Mouse (Mus musculus) kidney, embryonic 14.5 days (tissue): ENCODE measurements around the gene Stkld1. TPM values are rescaled to one million over a fixed set of nuclear protein-coding genes. Genes with fewer than 3 reads are reported as not detected.

Experiments
- ATAC-seq: fragments of 200-750 bp; cut with Nextera tagmentation; 2 replicates; pipeline ENCODE4 v1.8.0; 2017; ENCODE audit warnings: moderate number of reproducible peaks, mild to moderate bottlenecking, moderate TSS enrichment, moderate library complexity; ENCODE audit not compliant: low FRiP score, low TSS enrichment
- H3K27ac ChIP-seq: fragments of 300-500 bp; sonication (generic); 2 replicates; pipeline ENCODE4 v1.5.1; 2014; ENCODE audit warnings: low read depth, mild to moderate bottlenecking, low read length, moderate library complexity, mixed read lengths
- H3K27me3 ChIP-seq: fragments of 300-500 bp; sonication (generic); 2 replicates; pipeline ENCODE4 v1.6.1; 2014; ENCODE audit warnings: mild to moderate bottlenecking, low read length; ENCODE audit not compliant: control insufficient read depth, insufficient read depth
- H3K36me3 ChIP-seq: fragments of 300-500 bp; sonication (generic); 2 replicates; pipeline ENCODE4 v1.6.1; 2014; ENCODE audit warnings: low read length, mixed read lengths; ENCODE audit not compliant: control insufficient read depth, insufficient read depth
- H3K4me1 ChIP-seq: fragments of 300-500 bp; sonication (generic); 2 replicates; pipeline ENCODE4 v1.6.1; 2014; ENCODE audit warnings: low read length, mixed read lengths; ENCODE audit not compliant: control insufficient read depth, insufficient read depth
- H3K4me2 ChIP-seq: fragments of 300-500 bp; sonication (generic); replicated peaks from 2 replicates; pipeline ENCODE4 v1.6.1; 2014; ENCODE audit warnings: low read depth, mild to moderate bottlenecking, low read length
- H3K4me3 ChIP-seq: fragments of 300-500 bp; sonication (generic); 2 replicates; pipeline ENCODE4 v1.5.1; 2014; ENCODE audit warnings: mild to moderate bottlenecking, low read length
- H3K9ac ChIP-seq: fragments of 300-500 bp; sonication (generic); 2 replicates; pipeline ENCODE4 v1.6.1; 2014; ENCODE audit warnings: low read depth, mild to moderate bottlenecking, low read length, moderate library complexity
- H3K9me3 ChIP-seq: fragments of 300-500 bp; sonication (generic); 2 replicates; pipeline ENCODE4 v1.6.1; 2016; ENCODE audit warnings: low read length; ENCODE audit not compliant: control insufficient read depth
- WGBS: fragments of 180-500 bp; shearing (Covaris S2); extraction: QIAGEN DNeasy Blood & Tissue Kit; methylation state at CpG from one replicate; pipeline ENCODE4 v1.1.7; 2014; 5-methylcytosine and 5-hydroxymethylcytosine counted together
- polyA plus RNA-seq: library from polyadenylated mRNA; unstranded; fragments of >200 nt; fragmentation: Nextera tagmentation; extraction: Ambion mirVana; gene quantifications from 2 replicates; pipeline ENCODE4 v1.2.1, GENCODE M21; 2014

The Stkld1 gene
- polyA plus RNA-seq, 1 experiment from 2014 or later: not detected

DNA sequence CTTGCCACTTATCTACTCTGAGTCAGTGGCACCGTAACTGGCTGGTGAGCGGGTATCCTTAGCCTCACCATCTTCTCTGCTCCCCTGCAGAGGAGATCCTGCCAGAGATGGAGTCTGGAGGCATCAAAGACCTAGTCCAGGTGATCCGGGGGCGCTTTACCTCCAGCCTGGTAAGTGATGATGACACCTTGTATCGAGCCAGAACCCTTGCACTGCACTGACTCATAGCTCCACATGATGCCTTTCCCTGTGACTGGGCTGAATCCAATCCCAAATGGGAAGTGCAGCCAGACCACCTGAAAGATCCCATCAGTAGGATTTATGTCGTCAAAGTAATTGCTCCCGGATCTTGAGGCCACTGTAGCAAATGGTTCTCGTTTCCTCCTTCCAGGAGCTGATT is 19.0 kb downstream of the Stkld1 start:
- ATAC-seq: no peak
- Histone ChIP-seq H3K9ac (no peak overlapping the region), H3K4me2 (no peak overlapping the region), H3K9me3 (no peaks in the 10 kb centered on the region), H3K27ac (no peak overlapping the region), H3K4me3 (no peak overlapping the region), H3K4me1 (no peaks in the 10 kb centered on the region), H3K36me3 (peaks cover 72% of the 10 kb centered on the region), H3K27me3 (no peaks in the 10 kb centered on the region)
- WGBS: 79% methylated on average over 8 of the region's 8 CpGs

DNA sequence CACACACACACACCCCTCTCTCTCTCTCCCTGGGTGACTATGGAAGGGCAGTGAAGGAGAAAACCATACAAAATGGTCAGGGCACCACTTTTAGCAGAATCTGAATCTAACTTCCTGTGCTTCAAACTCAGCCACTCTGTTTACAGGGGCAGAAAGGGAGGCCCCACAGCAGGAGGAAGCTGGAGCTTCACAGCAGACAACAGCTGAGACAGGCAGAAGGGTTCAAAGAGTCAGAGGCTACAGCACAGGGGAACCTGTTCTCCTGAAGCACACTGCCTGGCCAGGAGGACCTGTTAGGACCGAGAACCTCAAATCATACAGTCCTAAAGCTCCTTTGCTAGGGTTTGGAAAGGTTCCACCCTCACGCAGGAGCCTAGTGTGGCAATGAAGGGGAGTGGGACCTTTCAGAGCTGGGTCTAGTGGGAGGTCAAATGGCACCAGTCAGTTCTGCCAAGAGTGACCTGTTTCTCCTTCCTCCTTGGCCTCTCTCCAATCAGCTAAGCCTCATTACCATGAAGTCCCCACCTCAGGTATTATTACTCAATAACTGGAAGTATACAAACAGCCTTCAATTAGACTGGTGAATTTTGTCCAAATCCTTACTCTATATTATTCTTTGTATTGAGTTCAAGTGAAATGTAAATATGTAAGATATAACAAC is 21.0 kb downstream of the Stkld1 start:
- Histone ChIP-seq H3K36me3 (peaks cover 85% of the 10 kb centered on the region), H3K27me3 (no peaks in the 10 kb centered on the region), H3K9ac (no peak overlapping the region), H3K27ac (no peak overlapping the region), H3K4me3 (no peak overlapping the region), H3K9me3 (no peaks in the 10 kb centered on the region), H3K4me2 (no peak overlapping the region), H3K4me1 (no peaks in the 10 kb centered on the region)
- WGBS: 89% methylated on average over 2 of the region's 2 CpGs
- ATAC-seq: no peak

GRCm38 (mm10) chr2:26956811-26957487 is 23.1 kb downstream of the Stkld1 start:
- Histone ChIP-seq H3K4me1 (peaks cover 1% of the 10 kb centered on the region; the same call in 1 of the 2 replicates), H3K4me2 (no peak overlapping the region), H3K4me3 (no peak overlapping the region), H3K36me3 (peaks cover 90% of the 10 kb centered on the region), H3K9ac (no peak overlapping the region), H3K9me3 (no peaks in the 10 kb centered on the region), H3K27me3 (no peaks in the 10 kb centered on the region), H3K27ac (no peak overlapping the region)
- WGBS: 93% methylated on average over 12 of the region's 12 CpGs
- ATAC-seq: no peak

DNA sequence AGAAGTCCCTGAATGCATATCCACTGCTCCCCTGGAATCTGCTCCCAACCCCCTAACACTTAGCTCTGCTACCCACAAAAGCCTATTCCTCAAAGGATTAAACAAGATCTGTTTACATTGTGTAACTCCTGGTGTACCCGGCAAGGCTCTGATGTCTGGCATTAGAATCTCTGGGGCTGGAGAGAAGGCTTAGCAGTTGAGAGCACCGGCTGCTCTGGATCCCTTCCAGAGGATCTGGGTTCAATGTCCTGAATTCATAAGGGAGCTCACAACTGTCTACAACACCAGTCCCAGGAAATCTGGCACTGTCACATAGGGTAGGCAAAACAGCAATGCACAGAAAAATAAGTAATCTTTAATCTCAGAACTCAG is 23.6 kb downstream of the Stkld1 start:
- Histone ChIP-seq H3K9ac (no peak overlapping the region), H3K4me3 (no peak overlapping the region), H3K9me3 (no peaks in the 10 kb centered on the region), H3K36me3 (peaks cover 89% of the 10 kb centered on the region), H3K27ac (no peak overlapping the region), H3K27me3 (no peaks in the 10 kb centered on the region), H3K4me1 (peaks cover 4% of the 10 kb centered on the region; the same call in 1 of the 2 replicates), H3K4me2 (no peak overlapping the region)
- ATAC-seq: no peak
- 92% methylated on average over 2 of the region's 2 CpGs for WGBS

DNA sequence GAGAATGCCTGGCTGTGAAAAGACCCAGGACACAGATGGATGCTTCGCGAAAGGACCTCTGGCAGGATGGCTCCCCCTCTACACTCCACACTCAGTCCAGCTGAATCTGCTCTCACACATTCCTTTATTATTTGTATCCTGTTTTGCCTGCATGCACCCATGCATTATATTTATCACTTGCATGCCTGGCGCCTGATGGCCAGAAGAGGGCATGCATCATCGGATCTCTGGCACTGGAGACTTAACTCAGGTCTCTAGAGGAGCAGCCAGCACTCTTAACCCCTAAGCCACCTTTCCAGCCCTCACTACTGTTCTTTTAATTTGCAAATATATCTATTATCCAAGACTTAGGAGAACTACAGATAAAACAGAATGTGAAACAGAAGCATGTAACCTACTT is 26.9 kb downstream of the Stkld1 start:
- no peak for ATAC-seq
- Histone ChIP-seq H3K36me3 (peaks cover 58% of the 10 kb centered on the region), H3K9me3 (no peaks in the 10 kb centered on the region), H3K9ac (no peak overlapping the region), H3K4me1 (peaks cover 10% of the 10 kb centered on the region), H3K27ac (no peak overlapping the region), H3K27me3 (no peaks in the 10 kb centered on the region), H3K4me3 (no peak overlapping the region), H3K4me2 (no peak overlapping the region)
- 70% methylated on average over 4 of the region's 4 CpGs for WGBS

GRCm38 (mm10) chr2:26963923-26964723 is 30.3 kb downstream of the Stkld1 start, which contains the start of gene Rexo4:
TSS of gene Rexo4 (minus strand) at chr2:26964386.
- H3K4me3 ChIP-seq: peak within 1 kb of the TSS; percentile 85
- H3K4me1 ChIP-seq: peaks cover 10% of the 10 kb centered on the region
- H3K27ac ChIP-seq: peak within 1 kb of the TSS; percentile 98
- peak; percentile 95 for ATAC-seq
- peaks cover 28% of the 10 kb centered on the region for H3K36me3 ChIP-seq
- H3K27me3 ChIP-seq: no peaks in the 10 kb centered on the region
- peak within 1 kb of the TSS; percentile 94 for H3K9ac ChIP-seq
- H3K4me2 ChIP-seq: peak within 1 kb of the TSS; percentile 86
- under 1% methylated on average over 50 of the region's 50 CpGs for WGBS
- H3K9me3 ChIP-seq: no peaks in the 10 kb centered on the region

DNA sequence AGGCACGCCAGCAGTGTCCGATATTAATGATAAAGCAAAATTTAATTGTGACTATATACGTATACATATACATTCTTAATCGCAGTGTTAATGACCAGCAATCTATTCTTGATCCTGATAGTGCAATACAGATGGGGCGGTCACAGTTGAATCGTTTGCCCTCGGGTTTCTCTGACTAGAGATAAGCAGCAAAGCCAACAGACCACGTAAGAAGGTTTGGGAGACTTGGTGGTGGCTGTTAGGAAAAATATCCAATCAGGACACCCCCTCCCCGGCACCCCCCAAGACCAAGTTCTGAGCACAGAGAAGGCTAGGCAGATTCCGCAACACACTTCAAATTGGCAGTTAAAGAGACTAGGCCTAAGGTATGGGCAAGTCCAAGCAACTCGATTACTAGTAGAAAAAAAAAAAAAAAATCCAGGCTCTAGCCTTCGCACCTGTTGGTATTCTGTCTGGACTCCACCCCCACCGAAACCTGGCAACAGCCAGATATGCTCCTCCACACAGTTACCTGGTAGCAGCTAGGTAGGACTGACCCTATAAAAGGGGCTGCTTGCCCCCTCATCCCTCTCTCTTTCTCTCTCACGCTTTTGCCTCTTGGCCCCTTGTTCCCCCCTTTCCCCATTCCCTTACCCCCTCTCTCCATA is 31.0 kb downstream of the Stkld1 start:
- Histone ChIP-seq H3K36me3 (peaks cover 23% of the 10 kb centered on the region), H3K9ac (peak overlapping the region; percentile 94), H3K4me2 (peak overlapping the region; percentile 86), H3K4me1 (peaks cover 10% of the 10 kb centered on the region), H3K27me3 (no peaks in the 10 kb centered on the region), H3K4me3 (peak overlapping the region; percentile 85), H3K9me3 (no peaks in the 10 kb centered on the region), H3K27ac (peak overlapping the region; percentile 98)
- peak; percentile 3; the same call in 1 of the 2 replicates for ATAC-seq
- 19% methylated on average over 14 of the region's 14 CpGs for WGBS

DNA sequence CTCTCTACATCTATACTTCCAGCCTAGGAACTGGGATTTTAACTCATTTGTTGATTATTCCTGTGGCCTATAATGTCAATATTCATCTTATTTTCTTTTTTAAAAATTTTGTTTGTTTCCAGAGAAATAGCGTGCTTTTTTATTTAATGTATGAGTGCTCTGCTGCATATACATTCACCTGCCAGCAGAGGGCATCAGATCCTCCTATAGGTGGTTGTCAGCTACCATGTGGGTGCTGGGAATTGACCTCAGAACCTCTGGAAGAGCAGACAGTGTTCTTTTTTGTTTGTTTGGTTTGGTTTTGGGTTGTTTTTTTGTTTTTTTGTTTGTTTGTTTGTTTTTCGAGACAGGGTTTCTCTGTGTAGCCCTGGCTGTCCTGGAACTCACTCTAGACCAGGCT is 33.4 kb downstream of the Stkld1 start:
- no peak overlapping the region for H3K4me2 ChIP-seq
- no peak for ATAC-seq
- H3K4me3 ChIP-seq: no peak overlapping the region
- H3K9ac ChIP-seq: no peak overlapping the region
- H3K36me3 ChIP-seq: peaks cover under 1% of the 10 kb centered on the region; the same call in 1 of the 2 replicates
- peaks cover 6% of the 10 kb centered on the region; the same call in 1 of the 2 replicates for H3K4me1 ChIP-seq
- 81% methylated on average over 2 of the region's 2 CpGs for WGBS
- no peaks in the 10 kb centered on the region for H3K9me3 ChIP-seq
- H3K27me3 ChIP-seq: no peaks in the 10 kb centered on the region
- H3K27ac ChIP-seq: no peak overlapping the region
